Mouse (Mus musculus) MEL (cell line): ENCODE results near the gene Hectd4.

ENCODE experiments used
- CTCF ChIP-seq, 3 experiments: IDR thresholded peaks in 2 of 3; conservative IDR thresholded peaks in 1 of 3; 2 replicates each; pipeline ENCODE4 v1.5.1; 2011 to 2012; ENCODE audit warnings: low read length in 3 of 3, low read depth in 2 of 3, mild to moderate bottlenecking in 2 of 3, improper control_type of control experiment in 1 of 3, inconsistent platforms in 1 of 3, mixed read lengths in 1 of 3, moderate library complexity in 1 of 3; ENCODE audit not compliant: control insufficient read depth in 1 of 3, insufficient read depth in 1 of 3, poor library complexity in 1 of 3, severe bottlenecking in 1 of 3
- EP300 ChIP-seq, 2 experiments: IDR thresholded peaks; 2 replicates each; pipeline ENCODE4 v1.6.1; 2011; ENCODE audit warnings: improper control_type of control experiment in 2 of 2, low read length in 2 of 2, low read depth in 1 of 2, mild to moderate bottlenecking in 1 of 2
- JUND ChIP-seq: IDR thresholded peaks from 2 replicates; pipeline ENCODE4 v1.6.1; 2011; ENCODE audit warnings: low read depth, mild to moderate bottlenecking, improper control_type of control experiment, low read length
- MAFK ChIP-seq: IDR thresholded peaks from 2 replicates; pipeline ENCODE4 v1.6.1; 2011; ENCODE audit warnings: low read depth, mild to moderate bottlenecking, low read length, improper control_type of control experiment, borderline replicate concordance
- MEF2A ChIP-seq: IDR thresholded peaks from 2 replicates; pipeline ENCODE4 v1.6.1; 2014; ENCODE audit warnings: low read depth, mild to moderate bottlenecking, inconsistent platforms, low read length, improper control_type of control experiment; ENCODE audit not compliant: poor library complexity, insufficient replicate concordance, severe bottlenecking; ENCODE audit errors: extremely low read depth
- MYC ChIP-seq: IDR thresholded peaks from 2 replicates; pipeline ENCODE4 v1.6.1; 2011; ENCODE audit warnings: low read depth, mild to moderate bottlenecking, low read length, improper control_type of control experiment, moderate library complexity
- NRF1 ChIP-seq: IDR thresholded peaks from 2 replicates; pipeline ENCODE4 v1.6.1; 2014; ENCODE audit warnings: low read depth, mild to moderate bottlenecking, inconsistent platforms, low read length, improper control_type of control experiment, moderate library complexity; ENCODE audit not compliant: poor library complexity, insufficient read depth, severe bottlenecking
- POLR2A ChIP-seq, 2 experiments: IDR thresholded peaks; 2 replicates each; pipeline ENCODE4 v1.6.1; 2011 to 2012; ENCODE audit warnings: low read length in 2 of 2, mild to moderate bottlenecking in 2 of 2, control low read depth in 1 of 2, improper control_type of control experiment in 1 of 2, low read depth in 1 of 2, moderate library complexity in 1 of 2; ENCODE audit not compliant: control insufficient read depth in 1 of 2, insufficient read depth in 1 of 2, poor library complexity in 1 of 2
- POLR2AphosphoS2 ChIP-seq: IDR thresholded peaks from 2 replicates; pipeline ENCODE4 v1.6.1; 2011; ENCODE audit warnings: low read length, improper control_type of control experiment
- TCF12 ChIP-seq: IDR thresholded peaks from 2 replicates; pipeline ENCODE4 v1.6.1; 2014; ENCODE audit warnings: low read depth, mild to moderate bottlenecking, inconsistent platforms, low read length, improper control_type of control experiment, moderate library complexity
- USF2 ChIP-seq, 2 experiments: IDR thresholded peaks; 2 replicates each; pipeline ENCODE4 v1.6.1; 2011 to 2012; ENCODE audit warnings: improper control_type of control experiment in 2 of 2, low read length in 2 of 2, borderline replicate concordance in 1 of 2, inconsistent platforms in 1 of 2, low read depth in 1 of 2, mild to moderate bottlenecking in 1 of 2; ENCODE audit not compliant: insufficient read depth in 1 of 2
- ZMIZ1 ChIP-seq: IDR thresholded peaks from 2 replicates; pipeline ENCODE4 v1.6.1; 2012; ENCODE audit warnings: low read depth, mild to moderate bottlenecking, inconsistent platforms, low read length, improper control_type of control experiment, moderate library complexity

GRCm38 (mm10) chr5:121230811-121231210, 10.8 kb downstream of the Hectd4 start:
- TF ChIP-seq CTCF (IDR thresholded peaks at IDR 0.05 in 2 of 3, conservative IDR thresholded peaks at IDR 0.05 in 1 of 3; ENCODE audit: control insufficient read depth in 1 of 3, insufficient read depth in 1 of 3, low read depth in 2 of 3, low read length in 3 of 3, poor library complexity in 1 of 3, severe bottlenecking in 1 of 3) (no peak), ZMIZ1 (no peak), MEF2A (no peak), JUND (no peak), POLR2A (IDR thresholded peaks at IDR 0.05; ENCODE audit: control insufficient read depth in 1 of 2, insufficient read depth in 1 of 2, low read depth in 1 of 2, low read length in 2 of 2, poor library complexity in 1 of 2) (no peak), MYC (no peak), USF2 (IDR thresholded peaks at IDR 0.05; ENCODE audit: borderline replicate concordance in 1 of 2, insufficient read depth in 1 of 2, low read depth in 1 of 2, low read length in 2 of 2) (no peak), NRF1 (no peak), TCF12 (0 out of 2 replicates have a peak, but pooled peaks have one; percentile 29), MAFK (no peak), POLR2AphosphoS2 (no peak), EP300 (IDR thresholded peaks at IDR 0.05; ENCODE audit: low read depth in 1 of 2, low read length in 2 of 2) (peak in 1 of 2 experiments; percentile 49; a peak in 2 of 4 replicates)
